Mouse (Mus musculus): ENCODE results near the gene Grem1. TPM values are rescaled to one million over a fixed set of nuclear protein-coding genes. Genes with fewer than 3 reads are reported as not detected.

Grem1 gene
- polyA plus RNA-seq, 1 experiment from 2014 or later = 2.7 TPM

Other genes with a start within 250 kb of the Grem1 start
- 219 and 269 TPM in 2 replicates for gene Scg5, start 70.5 kb upstream of the Grem1 start, polyA plus RNA-seq (2015; fragmentation: Nextera tagmentation; extraction: Ambion mirVana)
- gene Arhgap11a, start 90.0 kb upstream of the Grem1 start, polyA plus RNA-seq (2015; fragmentation: Nextera tagmentation; extraction: Ambion mirVana) = 3.4 and 7.7 TPM in 2 replicates

Data from neural tube, embryonic 15.5 days (tissue).